Mouse (Mus musculus): ENCODE data around the gene Olfr1015. TPM values are rescaled to one million over a fixed set of nuclear protein-coding genes. Genes with fewer than 3 reads are reported as not detected.

Olfr1015 gene
- total RNA-seq (2021), result not detected
- long read RNA-seq, result 0 reads

- DNase-seq (ENCODE audit: low spot score in 2 of 2), result no peak
Observed at GRCm38 (mm10) chr2:85781717-85782116, at the start of gene Olfr1015. Gene Olfr1015, plus strand, starts transcription at chr2:85782017.

DNA sequence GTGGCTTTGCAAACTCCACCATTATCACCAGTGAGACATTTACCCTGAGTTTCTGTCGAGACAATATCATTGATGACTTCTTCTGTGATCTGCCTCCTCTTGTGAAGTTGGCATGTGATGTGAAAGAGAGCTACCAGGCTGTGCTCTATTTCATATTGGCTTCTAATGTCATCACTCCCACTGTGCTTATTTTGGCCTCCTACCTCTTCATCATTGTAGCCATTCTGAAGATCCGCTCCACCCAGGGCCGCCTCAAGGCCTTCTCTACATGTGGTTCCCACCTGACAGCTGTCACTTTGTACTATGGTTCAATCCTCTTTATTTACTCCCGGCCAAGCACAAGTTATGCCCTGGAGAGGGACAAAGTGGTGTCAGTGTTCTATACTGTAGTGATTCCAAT, 28.0 kb upstream of the Olfr1015 start:
- no peak for DNase-seq (ENCODE audit: low spot score in 2 of 2)

DNA sequence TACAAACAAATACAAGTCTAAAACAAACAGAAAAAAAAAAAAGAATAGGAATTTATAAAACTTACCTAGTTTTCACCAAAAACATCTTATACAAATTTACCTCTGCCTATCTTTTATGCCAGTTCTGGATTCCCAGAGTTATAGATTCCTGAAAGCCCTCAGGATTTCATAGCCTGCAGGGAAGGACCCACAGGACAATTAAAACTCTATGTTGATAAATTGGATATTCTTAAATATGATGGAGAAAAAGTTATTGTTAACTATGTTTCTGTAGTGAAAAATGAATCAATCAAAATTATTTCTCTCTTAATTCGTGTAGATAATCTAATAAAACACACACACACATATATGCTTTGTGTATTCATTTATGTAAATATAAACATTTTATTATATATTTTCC, 19.2 kb upstream of the Olfr1015 start, which contains the start of gene Olfr1012:
Gene Olfr1012, minus strand, starts transcription at position 101 of the 400 bp plus-strand sequence.
- no peak for DNase-seq (ENCODE audit: low spot score in 2 of 2)

GRCm38 (mm10) chr2:85766798-85767197, 15.0 kb upstream of the Olfr1015 start, which contains the start of gene Olfr1013:
Gene Olfr1013, plus strand, starts transcription at chr2:85767098.
- DNase-seq (ENCODE audit: low spot score in 2 of 2), result no peak

DNA sequence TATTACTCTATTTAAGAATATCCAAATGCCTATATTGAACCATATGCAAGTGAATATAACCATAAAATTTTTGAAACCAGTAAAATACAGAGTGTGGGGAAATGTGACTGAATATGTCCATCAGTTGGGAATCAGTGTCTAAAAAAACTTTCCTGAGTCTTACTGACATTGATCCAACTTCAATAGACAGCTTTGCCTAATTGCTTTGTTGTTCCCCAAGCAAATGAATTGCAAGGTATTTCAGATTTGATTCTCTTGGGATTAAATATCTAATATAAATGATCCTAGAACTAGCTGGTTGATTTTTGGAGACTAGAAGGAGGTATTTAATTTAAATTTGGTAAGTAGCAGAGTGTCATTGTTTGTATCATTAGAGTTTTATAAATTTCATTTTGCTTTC, 9.4 kb upstream of the Olfr1015 start, which contains the start of gene Olfr1014:
Gene Olfr1014, plus strand, starts transcription at position 301 of the 400 bp plus-strand sequence.
- no peak for DNase-seq (ENCODE audit: low spot score in 2 of 2)

- no peak for DNase-seq (ENCODE audit: low spot score in 2 of 2)
Observed at GRCm38 (mm10) chr2:85792331-85792730, 10.5 kb downstream of the Olfr1015 start.

DNA sequence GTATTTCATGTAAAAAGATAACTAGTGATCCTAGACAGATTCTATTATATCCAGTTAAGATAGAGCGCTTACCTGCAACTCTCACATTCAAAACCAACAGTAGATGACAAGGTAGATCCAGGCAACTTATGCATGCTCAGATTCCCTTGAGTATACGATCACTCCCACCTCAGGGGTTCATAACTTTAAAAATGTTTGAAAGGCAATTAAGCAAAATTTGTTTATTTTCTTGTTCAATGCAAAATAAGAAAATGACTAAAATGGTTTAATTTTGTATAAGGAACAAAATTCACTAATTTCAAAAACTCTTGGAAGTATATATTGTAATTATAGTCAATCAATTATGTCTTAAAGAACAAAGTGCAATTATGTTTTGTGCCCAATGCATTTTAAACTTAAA, 20.6 kb downstream of the Olfr1015 start, which contains the start of gene Olfr1016:
Gene Olfr1016, minus strand, starts transcription at position 101 of the 400 bp plus-strand sequence.
- DNase-seq (ENCODE audit: low spot score in 2 of 2), result no peak

- no peak for DNase-seq (ENCODE audit: low spot score in 2 of 2)
Observed at GRCm38 (mm10) chr2:85804501-85804900, 22.7 kb downstream of the Olfr1015 start.

DNA sequence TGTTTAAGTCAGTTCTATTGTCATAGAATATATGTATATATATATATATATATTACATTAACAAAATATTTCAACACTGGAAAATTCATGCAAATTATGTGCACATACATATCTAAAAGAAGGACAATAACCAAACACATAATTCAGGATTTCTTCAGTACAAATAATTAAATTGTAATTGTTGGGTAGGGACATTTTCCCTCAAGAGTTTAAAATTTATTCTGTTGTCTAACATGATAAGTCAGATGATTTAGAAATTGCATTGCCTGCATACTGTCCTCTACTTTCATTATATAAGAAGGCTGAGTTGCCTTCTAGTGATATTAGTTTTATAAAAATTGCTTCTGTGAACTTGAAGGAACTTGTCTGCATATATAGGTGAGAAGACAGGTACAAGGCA, 36.4 kb downstream of the Olfr1015 start, which contains the start of gene Olfr1018:
Gene Olfr1018, plus strand, starts transcription at position 301 of the 400 bp plus-strand sequence.
- DNase-seq (ENCODE audit: low spot score in 2 of 2), result no peak

Other genes starting within 250 kb of the Olfr1015 start
- not detected for gene Olfr996, start 202.8 kb upstream of the Olfr1015 start, total RNA-seq (2021)
- not detected for gene Olfr998, start 193.1 kb upstream of the Olfr1015 start, total RNA-seq (2021)
- gene Olfr1000, start 170.1 kb upstream of the Olfr1015 start, total RNA-seq (2021), result not detected
- not detected for gene Olfr1002, start 131.3 kb upstream of the Olfr1015 start, total RNA-seq (2021)
- not detected for gene Olfr154, start 117.6 kb upstream of the Olfr1015 start, total RNA-seq (2021)
- not detected for gene Olfr1006, start 103.2 kb upstream of the Olfr1015 start, total RNA-seq (2021)
- gene Olfr1008, start 92.6 kb upstream of the Olfr1015 start, total RNA-seq (2021), result not detected
- gene Olfr1009, start 66.6 kb upstream of the Olfr1015 start, total RNA-seq (2021), result not detected
- not detected for gene Olfr1012, start 19.3 kb upstream of the Olfr1015 start, total RNA-seq (2021)
- not detected for gene Olfr1013, start 14.9 kb upstream of the Olfr1015 start, total RNA-seq (2021)
- not detected for gene Olfr1014, start 9.3 kb upstream of the Olfr1015 start, total RNA-seq (2021)
- gene Olfr1016, start 20.5 kb downstream of the Olfr1015 start, total RNA-seq (2021), result not detected
- not detected for gene Olfr1018, start 36.5 kb downstream of the Olfr1015 start, total RNA-seq (2021)
- not detected for gene Olfr1019, start 63.5 kb downstream of the Olfr1015 start, total RNA-seq (2021)
- not detected for gene Olfr1020, start 65.0 kb downstream of the Olfr1015 start, total RNA-seq (2021)
- gene Olfr1022, start 86.6 kb downstream of the Olfr1015 start, total RNA-seq (2021), result not detected
- not detected for gene Olfr1023, start 103.6 kb downstream of the Olfr1015 start, total RNA-seq (2021)
- not detected for gene Olfr1024, start 123.0 kb downstream of the Olfr1015 start, total RNA-seq (2021)
- not detected for gene Olfr1025-ps1, start 133.2 kb downstream of the Olfr1015 start, total RNA-seq (2021)
- gene Olfr1026, start 139.5 kb downstream of the Olfr1015 start, total RNA-seq (2021), result not detected
- gene Olfr1028, start 168.4 kb downstream of the Olfr1015 start, total RNA-seq (2021), result not detected
- gene Olfr1029, start 191.9 kb downstream of the Olfr1015 start, total RNA-seq (2021), result not detected
- not detected for gene Olfr1030, start 197.3 kb downstream of the Olfr1015 start, total RNA-seq (2021)
- not detected for gene Olfr1031, start 208.3 kb downstream of the Olfr1015 start, total RNA-seq (2021)
- not detected for gene Olfr1032, start 223.5 kb downstream of the Olfr1015 start, total RNA-seq (2021)
- gene Olfr1033, start 238.6 kb downstream of the Olfr1015 start, total RNA-seq (2021), result not detected